Mouse (Mus musculus): ENCODE results near the gene Grm7.

Grm7 gene

GRCm38 (mm10) chr6:110645411-110646361 lies at the start of gene Grm7:
Grm7 (plus strand) TSS chr6:110645581.
- no peak for DNase-seq

- no peak for DNase-seq
These were observed 355 bp upstream of the Grm7 start for GRCm38 (mm10) chr6:110645041-110645410.

GRCm38 (mm10) chr6:110646901-110647300 lies 1.5 kb downstream of the Grm7 start:
- DNase-seq, result no peak

GRCm38 (mm10) chr6:110649227-110649626 lies 3.8 kb downstream of the Grm7 start:
- no peak for DNase-seq

GRCm38 (mm10) chr6:110653361-110654001 lies 8.1 kb downstream of the Grm7 start:
- no peak for DNase-seq

- no peak for DNase-seq
These were observed 19.1 kb downstream of the Grm7 start for GRCm38 (mm10) chr6:110664436-110664835.

- no peak for DNase-seq
These were observed 23.1 kb downstream of the Grm7 start for GRCm38 (mm10) chr6:110668447-110668846.

GRCm38 (mm10) chr6:110690954-110691353 lies 45.6 kb downstream of the Grm7 start:
- no peak for DNase-seq

- no peak for DNase-seq
These were observed 64.4 kb downstream of the Grm7 start for GRCm38 (mm10) chr6:110709763-110710162.

- DNase-seq, result no peak
These were observed 69.6 kb downstream of the Grm7 start for GRCm38 (mm10) chr6:110714943-110715342.

- no peak for DNase-seq
These were observed 78.0 kb downstream of the Grm7 start for GRCm38 (mm10) chr6:110723371-110723770.

- DNase-seq, result no peak
These were observed 88.5 kb downstream of the Grm7 start for GRCm38 (mm10) chr6:110733914-110734313.

GRCm38 (mm10) chr6:110743981-110744670 lies 98.7 kb downstream of the Grm7 start:
- no peak for DNase-seq

- no peak for DNase-seq
These were observed 110.5 kb downstream of the Grm7 start for GRCm38 (mm10) chr6:110755921-110756320.

- DNase-seq, result no peak
These were observed 124.2 kb downstream of the Grm7 start for GRCm38 (mm10) chr6:110769588-110769987.

GRCm38 (mm10) chr6:110772652-110773051 lies 127.3 kb downstream of the Grm7 start:
- no peak for DNase-seq

- DNase-seq, result no peak
These were observed 130.7 kb downstream of the Grm7 start for GRCm38 (mm10) chr6:110776046-110776445.

- no peak for DNase-seq
These were observed 140.1 kb downstream of the Grm7 start for GRCm38 (mm10) chr6:110785497-110785928.

GRCm38 (mm10) chr6:110792696-110793095 lies 147.3 kb downstream of the Grm7 start:
- DNase-seq, result no peak

- DNase-seq, result no peak
These were observed 162.1 kb downstream of the Grm7 start for GRCm38 (mm10) chr6:110807481-110807880.

- DNase-seq, result no peak
These were observed 166.8 kb downstream of the Grm7 start for GRCm38 (mm10) chr6:110812214-110812613.

GRCm38 (mm10) chr6:110818236-110818635 lies 172.9 kb downstream of the Grm7 start:
- DNase-seq, result no peak

- no peak for DNase-seq
These were observed 222.9 kb downstream of the Grm7 start for GRCm38 (mm10) chr6:110868311-110868710.

Measured in thymus, postnatal 25 days (tissue).